Mouse (Mus musculus) 416B (cell line): Measurements from ENCODE around the gene Ifng.
"Not testable (repeated sequence)": the region's sequence is repeated elsewhere in the genome, so short reads cannot be mapped to it uniquely, and the experiment has no call there.

Experiments
- DNase-seq: peaks from one replicate; pipeline ENCODE4 v3.0.0; 2011; ENCODE audit warnings: low read depth

Ifng gene

DNA sequence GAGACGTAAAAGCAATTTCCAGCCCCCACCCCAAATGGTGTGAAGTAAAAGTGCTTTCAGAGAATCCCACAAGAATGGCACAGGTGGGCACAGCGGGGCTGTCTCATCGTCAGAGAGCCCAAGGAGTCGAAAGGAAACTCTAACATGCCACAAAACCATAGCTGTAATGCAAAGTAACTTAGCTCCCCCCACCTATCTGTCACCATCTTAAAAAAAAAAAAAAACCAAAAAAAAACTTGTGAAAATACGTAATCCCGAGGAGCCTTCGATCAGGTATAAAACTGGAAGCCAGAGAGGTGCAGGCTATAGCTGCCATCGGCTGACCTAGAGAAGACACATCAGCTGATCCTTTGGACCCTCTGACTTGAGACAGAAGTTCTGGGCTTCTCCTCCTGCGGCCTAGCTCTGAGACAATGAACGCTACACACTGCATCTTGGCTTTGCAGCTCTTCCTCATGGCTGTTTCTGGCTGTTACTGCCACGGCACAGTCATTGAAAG lies at the start of gene Ifng:
Gene Ifng (plus strand): TSS at position 305 of the 499 bp plus-strand sequence.
- no peak for DNase-seq

DNA sequence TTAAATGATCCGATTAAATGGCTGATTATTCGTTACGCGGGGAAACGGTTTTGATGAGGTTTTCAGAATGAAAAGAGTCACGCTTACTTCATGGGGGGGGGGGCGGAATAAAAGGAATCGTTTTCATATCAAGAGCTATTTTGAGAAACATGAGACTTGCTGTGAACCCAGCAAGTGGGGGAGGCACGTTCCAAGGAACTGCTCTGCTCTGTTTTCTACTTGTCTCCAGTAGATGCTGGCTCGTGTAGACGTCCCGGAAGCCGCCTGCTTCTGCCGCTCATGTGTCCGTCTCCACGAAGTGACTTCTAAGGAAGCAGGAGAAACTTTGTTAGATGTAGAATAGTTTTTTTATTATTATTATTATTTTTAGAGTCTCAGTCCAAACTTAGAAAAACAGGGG lies 40.9 kb upstream of the Ifng start:
- no peak for DNase-seq

DNA sequence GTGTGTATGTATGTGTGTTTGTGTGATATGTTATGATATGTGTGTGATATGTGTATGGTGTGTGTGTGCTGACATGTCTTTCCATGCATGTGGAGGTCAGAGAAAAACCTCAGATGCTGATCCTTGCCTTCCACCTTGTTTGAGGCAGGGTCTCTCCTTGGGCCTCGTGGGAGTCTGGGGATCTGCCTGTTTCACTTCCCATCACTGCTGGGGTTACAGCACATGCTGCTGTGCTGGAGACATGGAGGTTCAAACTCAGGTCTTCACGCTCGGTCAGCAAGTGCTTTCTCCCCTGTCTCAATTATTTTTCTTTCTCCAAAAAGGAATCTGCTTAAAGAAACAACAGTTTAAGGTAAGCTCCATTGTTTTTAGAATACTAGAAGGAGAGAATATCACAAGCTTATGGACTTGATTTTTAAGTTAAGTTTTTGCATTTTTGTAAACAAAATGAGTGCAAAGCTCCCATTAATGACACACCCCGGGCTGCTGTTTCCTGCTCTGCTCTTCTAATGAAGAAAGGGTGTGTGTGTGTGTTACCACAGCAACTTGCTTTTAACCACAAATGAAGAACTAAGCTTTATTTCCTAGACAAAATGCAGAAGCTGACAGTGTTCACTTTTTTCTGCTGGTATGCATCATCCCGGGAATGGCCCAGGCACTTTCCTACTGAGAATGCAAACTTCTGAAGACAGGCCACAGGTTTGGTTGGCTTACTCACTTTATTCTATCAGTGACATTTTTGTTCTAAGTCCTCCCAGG lies 34.2 kb upstream of the Ifng start:
- peak; percentile 39 for DNase-seq

DNA sequence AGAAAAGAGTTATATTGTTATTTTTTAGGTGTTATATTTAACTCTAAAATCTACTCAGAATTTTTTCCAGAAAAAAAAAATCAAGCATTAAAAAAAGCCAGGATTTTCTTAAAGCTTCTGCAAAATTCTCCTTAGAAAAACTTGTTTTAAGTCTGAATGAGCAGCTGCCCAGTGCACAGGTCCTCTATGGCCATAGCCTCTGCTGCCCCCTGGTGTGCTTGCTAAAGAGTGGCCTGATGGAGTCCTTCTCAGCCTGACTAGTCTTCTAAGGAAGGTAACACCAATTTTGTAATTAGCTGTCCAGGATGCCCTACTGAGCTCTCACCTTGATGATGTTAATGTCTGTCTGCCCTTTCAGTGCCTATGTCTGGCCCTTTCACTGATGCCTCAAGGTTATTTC lies 29.5 kb upstream of the Ifng start:
- peak; percentile 54 for DNase-seq

DNA sequence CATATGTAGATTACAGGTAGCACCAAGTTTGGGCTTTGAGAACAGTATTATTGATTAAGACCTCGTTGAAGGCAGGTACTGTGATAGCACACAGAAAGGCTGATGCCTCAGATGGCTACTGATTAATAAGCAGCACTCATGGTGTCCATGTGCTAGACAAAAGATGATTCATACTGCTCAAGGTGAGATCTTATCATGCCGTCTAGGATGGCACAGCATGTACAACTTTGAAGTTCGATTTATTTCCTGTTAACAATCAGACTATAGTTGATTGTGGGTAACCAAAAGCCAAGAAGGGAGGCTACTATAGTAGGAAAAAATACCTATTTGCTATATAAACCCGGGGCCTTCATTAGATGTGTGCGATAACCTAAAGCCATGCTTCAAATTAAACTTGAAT lies 28.1 kb upstream of the Ifng start:
- DNase-seq, result peak; percentile 2

DNA sequence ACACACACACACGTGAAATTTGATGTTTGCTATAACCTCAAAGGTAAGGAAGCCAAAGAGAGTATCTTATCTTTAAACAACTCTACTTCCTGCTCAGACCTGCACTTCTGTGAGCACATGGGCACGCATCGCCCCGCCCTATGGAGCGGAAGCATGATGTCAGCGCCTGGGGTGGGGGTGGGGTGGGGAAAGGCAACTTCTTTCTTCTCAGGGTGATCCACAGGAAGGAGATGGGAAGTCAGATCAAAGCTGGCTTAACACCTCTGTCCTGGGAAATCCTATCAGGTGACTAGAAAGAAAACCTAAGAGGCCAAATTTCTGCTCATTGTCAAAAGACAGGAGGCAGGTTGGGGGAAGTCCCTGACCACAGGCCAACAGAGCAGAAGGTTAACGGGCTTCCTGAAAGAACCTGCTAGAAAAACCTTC lies 21.8 kb upstream of the Ifng start:
- DNase-seq, result peak; percentile 51

DNA sequence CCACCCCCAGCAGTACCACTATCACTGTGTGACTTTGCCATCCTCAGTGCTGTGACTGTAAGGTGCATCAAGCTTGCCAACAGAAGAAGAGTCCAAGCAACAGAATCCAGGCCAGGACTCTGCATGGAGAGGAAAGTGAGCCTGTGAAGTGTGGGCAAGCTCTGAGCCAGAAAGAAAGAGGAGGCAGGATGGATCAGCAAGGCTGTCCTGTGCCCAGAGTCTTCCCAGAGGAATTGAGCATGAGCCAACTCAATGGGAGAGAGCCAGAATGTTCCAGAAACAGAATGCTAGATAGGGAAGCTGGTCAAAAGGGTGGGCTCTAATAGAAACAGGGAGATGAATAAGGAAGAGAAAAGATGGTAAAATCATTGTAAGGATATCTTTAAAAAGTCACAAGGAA lies 19.9 kb upstream of the Ifng start:
- DNase-seq, result no peak

DNA sequence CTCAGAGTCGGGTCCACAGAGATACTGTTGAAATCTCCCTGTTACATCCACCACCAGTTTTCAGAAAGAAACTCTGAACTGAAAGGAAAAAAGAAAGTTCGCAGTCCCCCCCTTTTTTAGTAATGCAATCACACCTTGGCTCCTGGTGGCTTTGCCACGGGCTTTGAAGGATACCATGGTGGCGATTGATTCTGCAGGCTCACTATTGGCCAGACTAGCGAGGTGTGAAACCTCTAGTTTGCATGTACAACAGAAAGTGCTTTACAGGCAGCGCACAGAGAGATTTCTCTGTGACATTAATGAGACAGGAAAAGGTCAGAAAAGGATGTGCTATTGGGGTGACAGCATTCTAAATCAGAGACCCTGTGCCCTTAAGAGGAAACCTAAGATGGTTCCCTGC lies 5.3 kb upstream of the Ifng start:
- DNase-seq, result no peak

DNA sequence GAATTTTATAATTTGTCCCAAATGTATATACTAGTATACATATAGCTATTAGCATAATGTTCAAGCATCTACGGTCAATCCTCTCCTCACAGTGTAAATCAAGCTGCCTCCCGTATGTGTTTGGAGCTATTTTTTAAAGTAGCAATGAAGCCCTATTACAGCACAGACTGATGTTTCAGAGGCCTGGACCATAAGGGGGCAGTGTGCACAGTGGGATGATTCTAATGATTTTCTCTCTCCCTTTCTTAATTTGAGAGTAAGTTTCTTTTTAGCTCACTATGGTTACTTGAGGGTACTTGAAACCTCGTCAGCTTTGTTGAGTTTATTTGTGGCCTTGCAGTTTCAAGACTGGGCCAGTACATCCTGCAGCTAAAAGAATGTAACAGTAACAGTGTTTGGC lies 1.1 kb downstream of the Ifng start:
- peak; percentile 25 for DNase-seq

DNA sequence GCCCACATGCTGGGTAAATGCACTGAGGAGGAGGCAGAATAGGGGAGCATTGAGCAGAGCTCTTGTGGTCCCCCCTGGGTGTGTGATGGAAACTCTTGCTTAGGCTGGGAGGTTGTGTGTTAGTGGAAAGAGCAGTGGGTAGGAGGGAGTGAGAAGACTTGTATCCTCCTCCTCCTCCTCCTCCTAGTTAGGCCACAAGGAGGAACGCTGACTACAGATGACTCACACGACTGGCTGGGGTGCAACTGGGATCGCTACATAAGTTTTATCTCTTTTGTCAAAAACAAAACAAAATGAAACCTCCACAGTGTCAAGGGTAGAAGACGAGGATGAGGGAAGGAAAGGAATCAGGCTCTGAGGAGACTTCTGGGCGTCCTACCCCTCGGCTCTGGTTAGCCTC lies 2.2 kb downstream of the Ifng start:
- DNase-seq, result peak; percentile 13

DNA sequence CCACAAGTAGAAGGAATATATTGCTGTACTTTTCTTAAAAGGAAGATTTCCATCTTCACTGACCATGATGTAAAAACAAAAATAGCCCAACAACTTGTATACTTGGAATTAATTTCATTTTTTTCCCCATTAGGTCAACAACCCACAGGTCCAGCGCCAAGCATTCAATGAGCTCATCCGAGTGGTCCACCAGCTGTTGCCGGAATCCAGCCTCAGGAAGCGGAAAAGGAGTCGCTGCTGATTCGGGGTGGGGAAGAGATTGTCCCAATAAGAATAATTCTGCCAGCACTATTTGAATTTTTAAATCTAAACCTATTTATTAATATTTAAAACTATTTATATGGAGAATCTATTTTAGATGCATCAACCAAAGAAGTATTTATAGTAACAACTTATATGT lies 4.2 kb downstream of the Ifng start:
- DNase-seq, result no peak

DNA sequence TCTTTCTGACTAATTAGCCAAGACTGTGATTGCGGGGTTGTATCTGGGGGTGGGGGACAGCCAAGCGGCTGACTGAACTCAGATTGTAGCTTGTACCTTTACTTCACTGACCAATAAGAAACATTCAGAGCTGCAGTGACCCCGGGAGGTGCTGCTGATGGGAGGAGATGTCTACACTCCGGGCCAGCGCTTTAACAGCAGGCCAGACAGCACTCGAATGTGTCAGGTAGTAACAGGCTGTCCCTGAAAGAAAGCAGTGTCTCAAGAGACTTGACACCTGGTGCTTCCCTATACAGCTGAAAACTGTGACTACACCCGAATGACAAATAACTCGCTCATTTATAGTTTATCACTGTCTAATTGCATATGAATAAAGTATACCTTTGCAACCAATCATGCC lies 4.7 kb downstream of the Ifng start:
- no peak for DNase-seq

DNA sequence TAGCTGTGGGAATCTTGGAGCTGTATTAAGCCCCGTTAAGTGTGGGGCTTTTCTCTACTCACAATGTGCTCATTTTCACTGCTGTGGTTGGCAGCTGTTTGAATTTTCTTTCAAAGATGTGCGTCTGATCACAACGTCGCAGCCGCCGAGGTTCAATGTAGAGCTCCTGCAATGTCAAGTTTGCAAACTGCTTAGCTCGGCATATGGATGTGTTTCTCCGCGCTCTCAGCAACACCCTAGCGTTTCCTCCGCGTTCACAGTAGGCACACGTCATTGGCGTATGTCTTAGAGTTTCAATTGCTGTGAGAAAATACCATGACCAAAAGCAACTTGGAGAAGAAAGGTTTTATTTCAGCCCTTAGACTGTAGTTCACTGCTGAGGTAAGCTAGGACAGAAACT lies 5.1 kb downstream of the Ifng start:
- DNase-seq, result no peak

DNA sequence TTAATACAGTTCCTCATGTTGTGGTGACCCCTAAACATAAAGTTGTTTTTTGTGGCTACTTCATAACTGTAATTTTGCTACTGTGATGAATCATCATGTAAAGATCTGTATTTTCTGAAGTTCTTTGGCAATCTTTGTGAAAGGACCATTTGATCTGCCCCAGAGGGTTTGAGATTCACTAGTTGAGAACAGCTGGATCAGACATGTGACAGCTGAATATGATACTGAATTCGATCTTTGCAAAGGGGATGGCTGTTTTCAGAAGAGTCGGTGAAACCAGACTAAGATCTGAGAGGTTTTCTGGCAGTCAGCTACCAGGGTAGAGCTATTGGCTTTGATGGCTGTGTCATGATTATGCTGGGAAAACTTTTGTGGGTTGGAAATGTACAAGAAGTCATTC lies 10.9 kb downstream of the Ifng start:
- no peak for DNase-seq

DNA sequence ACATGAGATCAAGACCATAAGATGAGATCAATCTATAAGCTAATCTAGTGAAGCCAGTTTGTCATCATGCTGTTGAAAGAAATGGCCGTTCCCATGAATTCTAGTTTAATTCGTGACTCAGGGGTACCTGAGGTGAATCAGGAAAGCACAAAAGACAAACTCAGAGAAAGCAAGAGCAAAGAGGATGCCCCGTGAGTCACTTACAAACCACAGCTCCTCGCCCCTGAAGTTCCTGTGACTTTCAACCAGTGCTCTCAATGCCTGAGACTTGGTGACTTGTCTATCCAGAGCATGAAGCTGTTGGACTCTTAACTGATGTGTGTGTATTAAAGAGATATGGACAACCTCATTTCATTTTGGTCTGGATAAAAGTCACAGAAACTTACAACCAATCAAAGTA lies 17.9 kb downstream of the Ifng start:
- peak; percentile 4 for DNase-seq

DNA sequence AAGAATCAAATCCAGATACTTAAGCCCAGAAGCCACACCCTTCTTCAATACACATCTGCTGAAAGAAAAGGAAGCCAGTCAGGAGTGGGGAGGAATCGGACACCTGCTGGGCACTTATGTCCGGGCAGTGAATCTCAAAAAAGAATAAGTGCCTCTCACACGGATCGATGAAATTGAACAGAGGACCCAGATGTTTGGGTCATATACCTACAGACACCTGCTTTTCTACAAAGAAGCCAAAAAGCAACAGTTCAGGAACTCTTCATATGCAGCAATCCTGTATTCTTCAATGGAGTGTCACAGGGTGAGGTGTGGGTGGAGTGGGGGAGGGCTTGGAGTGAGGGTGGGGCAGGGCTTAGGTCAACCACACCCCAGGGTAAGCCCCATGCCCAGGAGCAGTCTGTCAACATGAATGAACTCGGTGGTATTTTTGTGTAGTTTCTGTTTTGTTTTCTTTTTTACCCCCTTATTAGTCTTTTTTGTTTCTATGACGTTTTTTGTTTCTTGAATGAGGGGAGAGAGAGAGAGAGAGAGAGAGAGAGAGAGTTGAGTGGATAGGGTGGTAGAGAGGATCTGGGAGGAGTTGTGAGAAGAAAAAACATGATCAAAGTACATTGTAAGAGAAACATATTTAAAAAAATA lies 20.4 kb downstream of the Ifng start:
- DNase-seq, result no peak

DNA sequence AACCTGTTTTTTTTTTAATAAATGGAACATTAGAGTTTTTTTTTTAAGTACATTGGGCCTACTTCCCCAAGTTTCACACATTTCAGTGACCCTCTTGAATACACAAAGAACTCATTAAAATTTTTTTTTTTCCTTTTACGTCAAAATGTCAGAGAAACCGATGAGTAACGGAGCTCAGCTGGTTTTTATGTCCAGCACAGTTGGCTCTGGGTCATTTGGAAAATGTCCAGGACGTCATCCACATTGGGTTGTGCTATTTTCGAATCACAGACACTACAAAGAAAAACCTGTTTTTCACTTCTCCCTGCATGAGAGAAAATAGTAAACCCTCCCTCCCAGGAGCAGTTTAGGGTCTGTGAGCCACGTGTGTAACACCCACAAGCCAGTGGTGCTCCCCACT lies 25.6 kb downstream of the Ifng start:
- no peak for DNase-seq

DNA sequence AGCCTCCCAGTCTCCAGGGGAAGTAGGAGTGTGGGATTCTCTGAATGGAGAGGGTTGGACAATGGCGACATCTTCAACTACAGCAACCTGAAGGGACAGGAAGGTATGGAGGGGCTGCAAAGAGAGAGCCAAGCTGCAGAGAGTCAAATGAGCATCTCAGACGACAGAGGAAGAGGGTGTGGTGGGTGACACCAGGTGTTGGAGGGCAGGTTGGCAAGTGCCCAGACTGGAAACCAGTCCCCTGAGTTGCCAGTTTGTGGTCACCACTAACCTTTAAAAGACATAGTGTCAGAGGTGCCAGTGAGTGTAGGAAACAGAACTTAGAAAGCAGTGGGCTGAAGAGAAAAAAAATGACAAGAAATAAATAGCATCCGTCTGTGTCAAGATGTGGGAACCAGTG lies 28.2 kb downstream of the Ifng start:
- DNase-seq, result peak; percentile 35

DNA sequence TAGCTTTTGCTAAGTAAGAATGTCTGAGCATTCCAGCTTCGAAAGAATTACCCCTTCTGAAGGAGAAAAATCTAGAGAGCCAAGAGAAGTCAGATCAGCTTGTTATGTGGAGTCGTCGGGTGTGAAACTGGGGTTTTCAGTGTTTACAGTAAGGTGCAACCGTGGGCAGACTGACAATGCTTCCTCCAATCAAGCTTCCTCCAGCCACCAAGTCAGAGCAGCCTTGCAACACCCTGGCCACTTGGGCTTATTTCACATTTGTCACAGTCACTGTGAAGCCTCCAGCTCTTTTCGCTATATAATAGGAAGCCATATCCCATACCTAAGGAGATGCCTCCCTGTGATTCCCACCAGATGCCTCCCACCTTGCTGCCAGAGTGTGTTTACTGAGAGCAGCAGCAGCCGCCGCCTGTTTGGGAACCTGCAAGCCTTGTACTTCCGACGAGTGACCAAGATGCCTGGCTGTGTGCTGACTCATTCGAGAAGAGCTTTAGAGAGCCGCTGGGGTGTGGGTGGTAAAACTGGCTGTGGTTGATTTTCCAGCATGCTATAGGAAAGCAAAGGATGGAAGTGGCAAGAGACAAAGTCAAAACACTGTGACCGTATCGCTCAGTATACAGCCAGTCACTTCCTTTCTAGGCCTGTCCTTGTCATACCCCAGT lies 29.6 kb downstream of the Ifng start:
- peak; percentile 85 for DNase-seq

DNA sequence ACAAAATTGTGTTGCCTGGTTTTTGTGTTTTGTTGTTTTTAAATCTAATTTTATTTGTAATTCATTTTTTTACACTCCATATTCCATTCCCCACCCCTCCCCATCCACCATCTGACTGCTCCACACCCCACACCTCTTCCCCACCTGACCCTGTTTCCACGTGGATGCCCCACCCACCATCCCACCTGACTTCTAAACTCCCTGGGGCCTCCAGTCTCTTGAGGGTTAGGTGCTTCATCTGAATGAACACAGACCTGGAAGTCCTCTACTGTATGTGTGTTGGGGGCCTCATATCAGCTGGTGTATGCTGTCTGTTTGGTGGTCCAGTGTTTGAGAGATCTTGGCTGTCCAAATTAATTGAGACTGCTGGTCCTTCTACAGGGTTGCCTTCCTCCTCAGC lies 32.0 kb downstream of the Ifng start:
- DNase-seq, result not testable (repeated sequence)

DNA sequence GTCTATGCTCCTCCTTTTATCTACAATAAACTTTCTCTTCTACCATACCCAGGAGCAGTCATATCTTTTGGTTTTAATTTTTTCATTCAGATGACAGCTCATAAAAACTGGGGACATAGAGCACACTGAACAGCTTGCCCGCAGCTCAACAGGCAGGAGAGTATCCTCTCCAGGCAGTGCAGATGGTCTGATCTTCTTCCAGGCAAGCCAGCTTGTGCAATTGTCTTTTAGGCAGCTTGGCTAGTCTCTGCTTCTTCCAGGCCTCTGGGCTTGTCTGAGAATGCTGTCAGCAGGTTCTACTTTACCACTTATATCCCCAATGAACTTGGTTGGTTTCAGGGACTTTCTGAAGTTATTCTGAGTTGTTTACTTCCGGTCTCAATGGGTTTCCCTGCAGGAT lies 35.9 kb downstream of the Ifng start:
- DNase-seq, result no peak

DNA sequence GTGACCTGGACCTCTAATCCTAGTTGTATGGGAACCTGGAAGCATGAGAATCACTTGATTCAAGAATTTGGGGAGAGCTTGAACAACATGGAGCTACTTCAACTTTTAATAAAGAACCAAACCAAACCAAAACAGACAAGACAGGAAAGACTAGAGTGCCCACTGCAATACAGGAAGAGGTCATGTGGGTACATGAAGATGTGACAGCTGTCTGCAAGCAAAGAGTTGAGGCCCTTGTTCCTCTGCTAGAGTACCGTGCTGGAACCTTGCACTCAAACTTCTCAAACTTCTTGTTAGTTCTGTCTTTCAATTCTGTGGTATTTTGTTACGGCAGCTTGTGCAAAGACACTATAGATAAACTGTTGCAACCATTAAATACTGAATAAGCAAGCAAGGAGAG lies 36.5 kb downstream of the Ifng start:
- DNase-seq, result no peak

DNA sequence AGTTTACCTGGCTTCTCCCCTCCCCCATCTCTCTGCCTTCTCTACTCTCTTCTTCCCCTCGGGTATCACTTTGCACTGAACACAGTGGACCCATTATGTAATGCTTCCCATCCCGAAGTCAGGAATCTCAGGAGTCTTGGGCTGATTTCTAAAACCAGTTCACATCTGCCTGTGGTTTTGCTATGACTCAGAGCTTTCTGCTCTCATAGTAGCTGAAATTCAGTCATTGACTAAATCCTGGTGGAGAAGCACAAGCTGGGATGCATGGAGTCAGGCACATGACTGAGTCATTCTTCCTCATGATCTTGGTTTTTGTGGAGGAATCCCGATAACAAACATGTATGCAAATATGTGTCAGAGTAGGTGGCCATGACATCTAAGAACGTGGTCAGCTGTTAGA lies 38.4 kb downstream of the Ifng start:
- no peak for DNase-seq
